Mouse (Mus musculus): Measurements from ENCODE around the gene Tbc1d17. TPM values are rescaled to one million over a fixed set of nuclear protein-coding genes. Genes with fewer than 3 reads are reported as not detected.

The Tbc1d17 gene
- polyA plus RNA-seq, 1 experiment = 46.7 TPM

DNA sequence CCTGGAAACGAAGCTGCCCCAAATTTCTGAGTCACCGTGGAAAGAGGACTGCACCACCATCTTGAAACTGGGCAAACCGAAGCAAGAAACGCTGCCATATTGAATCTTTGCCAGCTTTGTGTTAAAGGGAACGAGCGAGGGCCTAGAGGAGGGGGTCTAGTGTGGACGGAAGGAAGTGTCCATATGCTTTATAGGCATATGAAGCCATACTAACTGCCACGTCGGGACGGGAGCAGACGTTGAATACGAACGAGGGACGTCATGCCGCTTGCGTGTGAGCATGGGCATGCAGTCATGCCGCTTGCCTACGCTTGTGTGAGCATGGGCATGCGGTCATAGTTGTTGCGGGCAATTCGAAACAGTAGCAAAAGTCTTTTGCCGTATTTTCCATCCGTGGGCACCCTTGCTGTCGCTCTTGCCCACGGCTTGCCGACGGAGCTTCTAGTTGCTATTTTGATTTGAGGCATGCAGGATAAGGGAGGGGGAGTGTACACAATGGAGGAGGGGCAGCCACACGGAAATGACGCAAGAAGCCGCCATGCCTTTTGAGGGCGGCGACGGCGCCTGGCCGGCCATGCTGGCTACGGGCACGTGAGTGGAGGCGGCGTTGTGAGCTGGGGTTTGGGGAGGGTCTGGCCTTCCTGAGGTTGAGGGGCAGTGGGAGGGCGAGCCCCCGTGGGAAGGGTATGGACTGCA is 685 bp upstream of the Tbc1d17 start:
- TF ChIP-seq POLR2A (IDR thresholded peaks at IDR 0.05; ENCODE audit: insufficient read depth, low read length) (peak; percentile 75), EP300 (IDR thresholded peaks at IDR 0.05; ENCODE audit: insufficient read depth, low read depth, low read length) (0 out of 2 replicates have a peak, but pooled peaks have one; percentile 57), CTCF (IDR thresholded peaks at IDR 0.05; ENCODE audit: low read depth, low read length) (no peak)
- Histone ChIP-seq H3K4me3 (ENCODE audit: low read depth, low read length) (peak overlapping the region; percentile 88), H3K4me1 (ENCODE audit: control insufficient read depth, insufficient read depth, low read length) (no peaks in the 10 kb centered on the region), H3K27me3 (ENCODE audit: control insufficient read depth, insufficient read depth, low read length, poor library complexity, severe bottlenecking) (no peaks in the 10 kb centered on the region), H3K9ac (ENCODE audit: low read depth, poor library complexity, severe bottlenecking) (peak overlapping the region; percentile 69), H3K27ac (ENCODE audit: insufficient read depth, low read length) (peak overlapping the region; percentile 77), H3K9me3 (replicated peaks; ENCODE audit: control insufficient read depth, insufficient read depth, low read length, poor library complexity, severe bottlenecking) (no peaks in the 10 kb centered on the region), H3K36me3 (ENCODE audit: control insufficient read depth, insufficient read depth, low read length, poor library complexity, severe bottlenecking) (no peaks in the 10 kb centered on the region)

DNA sequence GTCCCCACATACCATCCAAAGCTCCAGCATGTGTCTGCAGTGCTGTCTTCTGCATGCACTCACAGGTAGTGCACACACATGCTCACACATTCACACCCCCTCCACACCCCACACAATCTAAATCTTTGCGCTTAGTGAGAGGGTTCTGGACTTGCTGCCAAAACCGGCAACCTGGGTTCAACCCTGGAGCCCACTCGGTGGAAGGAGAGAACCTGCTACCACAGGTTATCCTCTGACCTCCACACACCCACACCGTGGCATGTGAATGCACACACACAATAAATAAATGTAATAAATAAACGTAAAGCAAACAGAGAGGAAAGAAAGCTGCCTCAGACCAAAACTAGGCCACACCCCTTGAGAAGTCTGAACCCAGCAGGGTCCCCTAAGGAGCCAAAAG is 1.1 kb downstream of the Tbc1d17 start:
- no peak overlapping the region for H3K27ac ChIP-seq (ENCODE audit: insufficient read depth, low read length)
- H3K9me3 ChIP-seq (replicated peaks; ENCODE audit: control insufficient read depth, insufficient read depth, low read length, poor library complexity, severe bottlenecking) = no peaks in the 10 kb centered on the region
- TF ChIP-seq POLR2A (IDR thresholded peaks at IDR 0.05; ENCODE audit: insufficient read depth, low read length) (no peak), EP300 (IDR thresholded peaks at IDR 0.05; ENCODE audit: insufficient read depth, low read depth, low read length) (no peak), CTCF (IDR thresholded peaks at IDR 0.05; ENCODE audit: low read depth, low read length) (no peak)
- peak overlapping the region; percentile 73 for H3K4me3 ChIP-seq (ENCODE audit: low read depth, low read length)
- no peaks in the 10 kb centered on the region for H3K4me1 ChIP-seq (ENCODE audit: control insufficient read depth, insufficient read depth, low read length)
- no peaks in the 10 kb centered on the region for H3K27me3 ChIP-seq (ENCODE audit: control insufficient read depth, insufficient read depth, low read length, poor library complexity, severe bottlenecking)
- no peaks in the 10 kb centered on the region; the same call in none of the 2 replicates for H3K36me3 ChIP-seq (ENCODE audit: control insufficient read depth, insufficient read depth, low read length, poor library complexity, severe bottlenecking)
- H3K9ac ChIP-seq (ENCODE audit: low read depth, poor library complexity, severe bottlenecking) = no peak overlapping the region

GRCm38 (mm10) chr7:44846804-44847203 is 2.1 kb downstream of the Tbc1d17 start:
- no peak overlapping the region for H3K9ac ChIP-seq (ENCODE audit: low read depth, poor library complexity, severe bottlenecking)
- TF ChIP-seq POLR2A (IDR thresholded peaks at IDR 0.05; ENCODE audit: insufficient read depth, low read length) = no peak
- TF ChIP-seq CTCF (IDR thresholded peaks at IDR 0.05; ENCODE audit: low read depth, low read length) = no peak
- TF ChIP-seq EP300 (IDR thresholded peaks at IDR 0.05; ENCODE audit: insufficient read depth, low read depth, low read length) = no peak
- no peaks in the 10 kb centered on the region for H3K27me3 ChIP-seq (ENCODE audit: control insufficient read depth, insufficient read depth, low read length, poor library complexity, severe bottlenecking)
- H3K4me1 ChIP-seq (ENCODE audit: control insufficient read depth, insufficient read depth, low read length) = no peaks in the 10 kb centered on the region
- peaks cover 2% of the 10 kb centered on the region for H3K36me3 ChIP-seq (ENCODE audit: control insufficient read depth, insufficient read depth, low read length, poor library complexity, severe bottlenecking)
- H3K27ac ChIP-seq (ENCODE audit: insufficient read depth, low read length) = no peak overlapping the region
- no peak overlapping the region for H3K4me3 ChIP-seq (ENCODE audit: low read depth, low read length)
- H3K9me3 ChIP-seq (replicated peaks; ENCODE audit: control insufficient read depth, insufficient read depth, low read length, poor library complexity, severe bottlenecking) = no peaks in the 10 kb centered on the region

DNA sequence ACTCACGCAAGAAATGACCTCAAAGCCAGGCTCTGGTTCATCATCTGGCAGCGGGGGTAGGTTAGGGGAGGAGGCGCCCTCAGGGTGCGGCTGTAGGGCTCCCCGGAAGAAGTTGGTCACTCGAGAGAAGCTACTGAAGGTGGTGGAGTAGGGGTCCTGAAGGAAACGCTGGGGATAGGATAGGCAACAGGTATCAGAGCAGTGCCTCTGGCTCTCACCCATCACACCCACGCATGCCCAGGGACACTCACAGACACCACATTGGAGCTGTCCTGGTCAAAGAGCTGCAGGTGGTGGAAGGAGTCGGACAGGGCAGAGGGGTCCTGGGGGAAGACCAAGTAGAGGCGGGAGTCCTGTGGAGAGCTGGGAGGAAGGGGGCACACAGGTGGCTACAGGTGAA is 3.9 kb downstream of the Tbc1d17 start:
- H3K9ac ChIP-seq (ENCODE audit: low read depth, poor library complexity, severe bottlenecking) = no peak overlapping the region
- H3K27ac ChIP-seq (ENCODE audit: insufficient read depth, low read length) = no peak overlapping the region
- peaks cover 2% of the 10 kb centered on the region for H3K36me3 ChIP-seq (ENCODE audit: control insufficient read depth, insufficient read depth, low read length, poor library complexity, severe bottlenecking)
- no peak for TF ChIP-seq POLR2A (IDR thresholded peaks at IDR 0.05; ENCODE audit: insufficient read depth, low read length)
- TF ChIP-seq CTCF (IDR thresholded peaks at IDR 0.05; ENCODE audit: low read depth, low read length) = no peak
- no peak for TF ChIP-seq EP300 (IDR thresholded peaks at IDR 0.05; ENCODE audit: insufficient read depth, low read depth, low read length)
- no peaks in the 10 kb centered on the region for H3K9me3 ChIP-seq (replicated peaks; ENCODE audit: control insufficient read depth, insufficient read depth, low read length, poor library complexity, severe bottlenecking)
- H3K4me3 ChIP-seq (ENCODE audit: low read depth, low read length) = no peak overlapping the region
- H3K4me1 ChIP-seq (ENCODE audit: control insufficient read depth, insufficient read depth, low read length) = no peaks in the 10 kb centered on the region
- no peaks in the 10 kb centered on the region for H3K27me3 ChIP-seq (ENCODE audit: control insufficient read depth, insufficient read depth, low read length, poor library complexity, severe bottlenecking)

- TF ChIP-seq CTCF (IDR thresholded peaks at IDR 0.05; ENCODE audit: low read depth, low read length) (no peak), POLR2A (IDR thresholded peaks at IDR 0.05; ENCODE audit: insufficient read depth, low read length) (no peak), EP300 (IDR thresholded peaks at IDR 0.05; ENCODE audit: insufficient read depth, low read depth, low read length) (no peak)
- Histone ChIP-seq H3K4me1 (ENCODE audit: control insufficient read depth, insufficient read depth, low read length) (no peaks in the 10 kb centered on the region), H3K27ac (ENCODE audit: insufficient read depth, low read length) (no peak overlapping the region), H3K9ac (ENCODE audit: low read depth, poor library complexity, severe bottlenecking) (no peak overlapping the region), H3K27me3 (ENCODE audit: control insufficient read depth, insufficient read depth, low read length, poor library complexity, severe bottlenecking) (no peaks in the 10 kb centered on the region), H3K36me3 (ENCODE audit: control insufficient read depth, insufficient read depth, low read length, poor library complexity, severe bottlenecking) (peaks cover 2% of the 10 kb centered on the region), H3K9me3 (replicated peaks; ENCODE audit: control insufficient read depth, insufficient read depth, low read length, poor library complexity, severe bottlenecking) (no peaks in the 10 kb centered on the region), H3K4me3 (ENCODE audit: low read depth, low read length) (no peak overlapping the region)
Measured at GRCm38 (mm10) chr7:44841825-44842463, 6.9 kb downstream of the Tbc1d17 start.

GRCm38 (mm10) chr7:44840426-44840825 is 8.5 kb downstream of the Tbc1d17 start:
- H3K4me1 ChIP-seq (ENCODE audit: control insufficient read depth, insufficient read depth, low read length) = no peaks in the 10 kb centered on the region
- TF ChIP-seq POLR2A (IDR thresholded peaks at IDR 0.05; ENCODE audit: insufficient read depth, low read length) = no peak
- no peak for TF ChIP-seq CTCF (IDR thresholded peaks at IDR 0.05; ENCODE audit: low read depth, low read length)
- no peak for TF ChIP-seq EP300 (IDR thresholded peaks at IDR 0.05; ENCODE audit: insufficient read depth, low read depth, low read length)
- H3K36me3 ChIP-seq (ENCODE audit: control insufficient read depth, insufficient read depth, low read length, poor library complexity, severe bottlenecking) = peaks cover 2% of the 10 kb centered on the region
- 0 out of 2 replicates have a peak overlapping the region, but pooled peaks have one; percentile 2 for H3K9ac ChIP-seq (ENCODE audit: low read depth, poor library complexity, severe bottlenecking)
- H3K27me3 ChIP-seq (ENCODE audit: control insufficient read depth, insufficient read depth, low read length, poor library complexity, severe bottlenecking) = no peaks in the 10 kb centered on the region
- H3K9me3 ChIP-seq (replicated peaks; ENCODE audit: control insufficient read depth, insufficient read depth, low read length, poor library complexity, severe bottlenecking) = no peaks in the 10 kb centered on the region
- H3K27ac ChIP-seq (ENCODE audit: insufficient read depth, low read length) = no peak overlapping the region
- H3K4me3 ChIP-seq (ENCODE audit: low read depth, low read length) = no peak overlapping the region
